Mouse (Mus musculus) layer of hippocampus, postnatal 10 days (tissue): ENCODE data around the gene Gm3139. TPM values are rescaled to one million over a fixed set of nuclear protein-coding genes. Genes with fewer than 3 reads are reported as not detected.
"Not testable (repeated sequence)": the region's sequence is repeated elsewhere in the genome, so short reads cannot be mapped to it uniquely, and the experiment has no call there.

Experiments
- DNase-seq, 2 experiments: peaks; one replicate each; pipeline ENCODE4 v3.0.0; 2021; ENCODE audit warnings: low spot score in 2 of 2
- long read RNA-seq: library from polyadenylated mRNA; stranded (forward); transcript quantifications from one replicate; pipeline ENCODE4 v2.0.0, GENCODE M21; 2023
- total RNA-seq, 2 experiments: library from RNA; stranded (reverse); gene quantifications; 2 replicates each; pipeline ENCODE4 v1.2.3; 2021

Gene Gm3139
- total RNA-seq, result not detected
- long read RNA-seq, result 0 reads

- DNase-seq, result not testable (repeated sequence)
Measured at GRCm38 (mm10) chr5:94525987-94526386, at the start of gene Gm3139. Gm3139 (plus strand) TSS chr5:94526287.

Other genes with a start within 250 kb of the Gm3139 start
- gene A430089I19Rik, start 219.5 kb upstream of the Gm3139 start, total RNA-seq, result not detected
- not detected for gene Gm6502, start 211.9 kb upstream of the Gm3139 start, total RNA-seq
- not detected for gene AA792892, start 186.5 kb upstream of the Gm3139 start, total RNA-seq
- gene Gm7682, start 80.5 kb upstream of the Gm3139 start, total RNA-seq, result not detected
- not detected for gene Gm3147, start 90.1 kb downstream of the Gm3139 start, total RNA-seq
- not detected for gene Gm6509, start 97.7 kb downstream of the Gm3139 start, total RNA-seq
- not detected for gene Gm6205, start 122.1 kb downstream of the Gm3139 start, total RNA-seq